9 mouse cellular contexts compared by ENCODE assay signal in the genomic region with DNA sequence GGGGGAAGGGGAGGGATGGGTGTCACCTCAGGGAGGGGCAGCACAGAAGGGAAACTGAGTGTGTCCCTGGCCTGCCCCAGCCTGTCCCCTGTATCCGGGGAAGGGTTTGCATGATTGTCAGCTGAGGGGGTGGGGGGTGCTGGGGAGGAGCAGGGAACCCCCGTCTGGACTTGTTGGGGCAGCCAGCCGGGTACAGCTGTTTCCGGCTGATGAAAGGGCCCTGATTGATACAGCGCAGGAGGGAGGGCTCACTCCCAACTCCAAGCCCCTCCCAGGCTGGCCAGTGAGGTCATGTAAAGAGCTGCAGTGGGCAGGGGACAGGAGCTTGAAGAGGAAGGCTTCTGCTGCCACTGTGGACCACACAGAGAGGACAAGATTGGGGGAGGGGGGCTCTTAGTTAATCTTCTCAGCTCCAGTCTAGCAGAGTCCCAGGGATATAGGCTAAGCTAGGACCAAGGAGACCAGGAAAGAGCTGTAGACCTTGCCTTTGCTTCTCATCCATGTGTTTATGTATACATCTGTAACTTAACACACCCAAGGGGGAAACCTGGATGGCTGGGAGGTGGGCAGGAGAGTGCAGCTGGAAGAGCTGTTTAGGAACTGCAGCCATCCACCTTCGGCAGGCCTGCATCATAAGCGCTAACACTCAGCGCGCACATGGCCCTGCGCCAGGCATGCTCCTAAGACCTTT. TPM values are rescaled to one million over a fixed set of nuclear protein-coding genes. Genes with fewer than 3 reads are reported as not detected.
DNase-seq lines count a peak whose midpoint lies in the region; ATAC-seq lines count a peak whose summit lies in the region.
"Had no signal": no experiment of that assay in that cellular context is flagged by ENCODE, and none has a peak within 500 bp of the region (broad histone marks: within the 10 kb centered on the region; RNA-seq: fewer than 3 reads in every experiment).

No protein-coding gene starts in this region.

- DNase-seq in testis, postnatal 10 days (ENCODE audit: low spot score): peak; percentile 71
- DNase-seq in testis, postnatal 14 days (ENCODE audit: low spot score): no peak
- DNase-seq in kidney, postnatal 14 days: peak; percentile 67
- DNase-seq in layer of hippocampus, postnatal 14 days (ENCODE audit: low spot score in 2 of 2): no peak
- no peak for DNase-seq in cerebellum, adult 11-12 months

- H3K27me3 ChIP-seq in heart, embryonic 14.5 days (ENCODE audit: control insufficient read depth, insufficient read depth, low read length): no peaks in the 10 kb centered on the region

- peak; percentile 87 for ATAC-seq in heart, embryonic 14.5 days (ENCODE audit: insufficient number of reproducible peaks, insufficient read depth, low FRiP score, low read depth)
- ATAC-seq in megakaryocyte progenitor cell, adult 5-6 weeks (replicated peaks; ENCODE audit: poor library complexity): peak; percentile 76
- ATAC-seq in monocyte, adult 5-6 weeks (replicated peaks; ENCODE audit: insufficient number of reproducible peaks, low FRiP score, low TSS enrichment, poor library complexity, severe bottlenecking): no peak

- H3K27ac ChIP-seq in heart, embryonic 14.5 days (replicated peaks in 1 of 2; ENCODE audit: control insufficient read depth in 1 of 2, insufficient read depth in 1 of 2, low read depth in 2 of 2, low read length in 2 of 2): no peak overlapping the region

- no peaks in the 10 kb centered on the region for H3K36me3 ChIP-seq in heart, embryonic 14.5 days (ENCODE audit: control insufficient read depth, insufficient read depth, low read length)
- H3K36me3 ChIP-seq: G1E had no signal

- peaks cover 10 to 13% of the 10 kb centered on the region in 2 experiments for H3K4me1 ChIP-seq in heart, embryonic 14.5 days (ENCODE audit: control insufficient read depth in 2 of 2, insufficient read depth in 2 of 2, low read length in 2 of 2)

- no peak overlapping the region for H3K9ac ChIP-seq in heart, embryonic 14.5 days (ENCODE audit: low read length)

- H3K9me3 ChIP-seq in heart, embryonic 14.5 days (ENCODE audit: control insufficient read depth, low read length): no peaks in the 10 kb centered on the region
- H3K9me3 ChIP-seq: G1E had no signal

- no peak overlapping the region for H3K4me3 ChIP-seq in heart, embryonic 14.5 days (ENCODE audit: control insufficient read depth in 1 of 2, insufficient read depth in 1 of 2, low read depth in 1 of 2, low read length in 2 of 2)

- peak overlapping the region; percentile 37 for H3K4me2 ChIP-seq in heart, embryonic 14.5 days (ENCODE audit: low read length)

- 19% methylated on average over 8 of the region's 10 CpGs for WGBS in heart, embryonic 14.5 days

RNA-seq across cellular contexts. Expression of a gene that starts 31.3 kb away (rescaled TPM):
- 8.1 and 8.3 TPM in 2 replicates for polyA plus RNA-seq in heart, embryonic 14.5 days (2014; fragmentation: Nextera tagmentation; extraction: Ambion mirVana)
- total RNA-seq in megakaryocyte progenitor cell, adult 5-6 weeks (2015): 32.8 and 38.3 TPM in 2 replicates
- 47.8 and 54.2 TPM in 2 replicates for total RNA-seq in megakaryocyte progenitor cell, adult 5-6 weeks (2017)
- 10 to 100 TPM; 79.6 to 96.5 TPM for total RNA-seq in layer of hippocampus, postnatal 14 days (2021)
- 16.5 to 56.6 TPM (median 24.3 TPM) in 3 replicates for total RNA-seq in monocyte, adult 5-6 weeks (2017)

RNA-seq across cellular contexts. Expression of a gene that starts 47.4 kb away (rescaled TPM):
- 128 and 130 TPM in 2 replicates for polyA plus RNA-seq in heart, embryonic 14.5 days (2014; fragmentation: Nextera tagmentation; extraction: Ambion mirVana)
- total RNA-seq in megakaryocyte progenitor cell, adult 5-6 weeks (2015): 50.5 and 56.3 TPM in 2 replicates
- total RNA-seq in megakaryocyte progenitor cell, adult 5-6 weeks (2017): 55.4 and 59.2 TPM in 2 replicates
- total RNA-seq in layer of hippocampus, postnatal 14 days (2021): 10 to 100 TPM; 77.4 to 79.2 TPM
- 32.5 to 38.0 TPM (median 35.9 TPM) in 3 replicates for total RNA-seq in monocyte, adult 5-6 weeks (2017)

Comparison
In these comparisons a context has a peak if more than half of its experiments do, and no peak if none do; other contexts are left out.
1. DNase-seq: peak in testis, postnatal 10 days (single experiment) and kidney, postnatal 14 days (single experiment); none in testis, postnatal 14 days (single experiment), layer of hippocampus, postnatal 14 days (0 of 2) and cerebellum, adult 11-12 months (single experiment).